Mouse (Mus musculus): ENCODE results near the gene Cchcr1. TPM values are rescaled to one million over a fixed set of nuclear protein-coding genes. Genes with fewer than 3 reads are reported as not detected.

The Cchcr1 gene
- polyA plus RNA-seq, 1 experiment from 2014 or later: 22.1 TPM

GRCm38 (mm10) chr17:35548636-35549035, 31.7 kb downstream of the Cchcr1 start:
- no peak overlapping the region for H3K4me3 ChIP-seq
- H3K9ac ChIP-seq: no peak overlapping the region
- 24% methylated on average over 5 of the region's 5 CpGs for WGBS
- no peak overlapping the region for H3K27ac ChIP-seq
- peaks cover 5% of the 10 kb centered on the region; the same call in 1 of the 2 replicates for H3K4me1 ChIP-seq
- no peak overlapping the region for H3K4me2 ChIP-seq (replicated peaks)
- no peaks in the 10 kb centered on the region for H3K9me3 ChIP-seq
- no peaks in the 10 kb centered on the region for H3K27me3 ChIP-seq
- no peaks in the 10 kb centered on the region for H3K36me3 ChIP-seq
- ATAC-seq (ENCODE audit: low FRiP score, low read depth): no peak

GRCm38 (mm10) chr17:35549437-35550142, 32.7 kb downstream of the Cchcr1 start:
- peak; percentile 41; the same call in 1 of the 2 replicates for ATAC-seq (ENCODE audit: low FRiP score, low read depth)
- no peaks in the 10 kb centered on the region for H3K36me3 ChIP-seq
- no peak overlapping the region for H3K4me3 ChIP-seq
- no peaks in the 10 kb centered on the region for H3K9me3 ChIP-seq
- no peak overlapping the region for H3K9ac ChIP-seq
- H3K4me1 ChIP-seq: peaks cover 5% of the 10 kb centered on the region; the same call in 1 of the 2 replicates
- peak overlapping the region; percentile 55; the same call in 1 of the 2 replicates for H3K27ac ChIP-seq
- no peaks in the 10 kb centered on the region for H3K27me3 ChIP-seq
- WGBS: 63% methylated on average over 15 of the region's 15 CpGs
- H3K4me2 ChIP-seq (replicated peaks): no peak overlapping the region; the same call in 1 of the 2 replicates

- ATAC-seq (ENCODE audit: low FRiP score, low read depth): no peak
- Histone ChIP-seq H3K9me3 (no peaks in the 10 kb centered on the region), H3K4me1 (peaks cover 5% of the 10 kb centered on the region; the same call in 1 of the 2 replicates), H3K36me3 (no peaks in the 10 kb centered on the region), H3K27me3 (no peaks in the 10 kb centered on the region), H3K9ac (no peak overlapping the region), H3K4me2 (replicated peaks) (no peak overlapping the region; the same call in 1 of the 2 replicates), H3K27ac (0 out of 2 replicates have a peak overlapping the region, but pooled peaks have one; percentile 55), H3K4me3 (no peak overlapping the region)
- 93% methylated on average over 4 of the region's 4 CpGs for WGBS
Observed at GRCm38 (mm10) chr17:35550143-35550494, 33.2 kb downstream of the Cchcr1 start.

- H3K27ac ChIP-seq: no peak overlapping the region
- no peak overlapping the region for H3K4me2 ChIP-seq (replicated peaks)
- 55% methylated on average over 8 of the region's 8 CpGs for whole genome bisulfite sequencing
- H3K27me3 ChIP-seq: no peaks in the 10 kb centered on the region
- no peaks in the 10 kb centered on the region for H3K9me3 ChIP-seq
- no peak for ATAC-seq (ENCODE audit: low FRiP score, low read depth)
- no peaks in the 10 kb centered on the region for H3K36me3 ChIP-seq
- peaks cover 5% of the 10 kb centered on the region; the same call in 1 of the 2 replicates for H3K4me1 ChIP-seq
- no peak overlapping the region for H3K9ac ChIP-seq
- H3K4me3 ChIP-seq: no peak overlapping the region
Observed at GRCm38 (mm10) chr17:35550871-35551270, 34.0 kb downstream of the Cchcr1 start.

- Histone ChIP-seq H3K9me3 (no peaks in the 10 kb centered on the region), H3K4me1 (peaks cover 5% of the 10 kb centered on the region; the same call in 1 of the 2 replicates), H3K9ac (no peak within 1 kb of the TSS), H3K4me3 (no peak within 1 kb of the TSS), H3K27me3 (no peaks in the 10 kb centered on the region), H3K36me3 (no peaks in the 10 kb centered on the region), H3K27ac (no peak within 1 kb of the TSS), H3K4me2 (replicated peaks) (no peak within 1 kb of the TSS)
- no peak for ATAC-seq (ENCODE audit: low FRiP score, low read depth)
- WGBS: 79% methylated on average over 10 of the region's 10 CpGs
Observed at GRCm38 (mm10) chr17:35551881-35552414, 35.0 kb downstream of the Cchcr1 start, which contains the start of gene Cdsn. TSS of gene Cdsn (plus strand) at chr17:35552128.

- no peaks in the 10 kb centered on the region for H3K9me3 ChIP-seq
- H3K27ac ChIP-seq: no peak overlapping the region
- H3K4me1 ChIP-seq: no peaks in the 10 kb centered on the region
- ATAC-seq (ENCODE audit: low FRiP score, low read depth): no peak
- no peak overlapping the region for H3K4me3 ChIP-seq
- H3K9ac ChIP-seq: no peak overlapping the region
- H3K36me3 ChIP-seq: no peaks in the 10 kb centered on the region
- H3K27me3 ChIP-seq: no peaks in the 10 kb centered on the region
- 81% methylated on average over 5 of the region's 5 CpGs for WGBS
- H3K4me2 ChIP-seq (replicated peaks): no peak overlapping the region
Observed at GRCm38 (mm10) chr17:35554321-35554720, 37.4 kb downstream of the Cchcr1 start.

GRCm38 (mm10) chr17:35554761-35555397, 38.0 kb downstream of the Cchcr1 start:
- Histone ChIP-seq H3K9me3 (no peaks in the 10 kb centered on the region), H3K36me3 (no peaks in the 10 kb centered on the region), H3K4me2 (replicated peaks) (no peak overlapping the region), H3K27me3 (no peaks in the 10 kb centered on the region), H3K9ac (no peak overlapping the region), H3K4me1 (no peaks in the 10 kb centered on the region), H3K27ac (no peak overlapping the region), H3K4me3 (no peak overlapping the region)
- no peak for ATAC-seq (ENCODE audit: low FRiP score, low read depth)
- 90% methylated on average over 18 of the region's 18 CpGs for WGBS

DNA sequence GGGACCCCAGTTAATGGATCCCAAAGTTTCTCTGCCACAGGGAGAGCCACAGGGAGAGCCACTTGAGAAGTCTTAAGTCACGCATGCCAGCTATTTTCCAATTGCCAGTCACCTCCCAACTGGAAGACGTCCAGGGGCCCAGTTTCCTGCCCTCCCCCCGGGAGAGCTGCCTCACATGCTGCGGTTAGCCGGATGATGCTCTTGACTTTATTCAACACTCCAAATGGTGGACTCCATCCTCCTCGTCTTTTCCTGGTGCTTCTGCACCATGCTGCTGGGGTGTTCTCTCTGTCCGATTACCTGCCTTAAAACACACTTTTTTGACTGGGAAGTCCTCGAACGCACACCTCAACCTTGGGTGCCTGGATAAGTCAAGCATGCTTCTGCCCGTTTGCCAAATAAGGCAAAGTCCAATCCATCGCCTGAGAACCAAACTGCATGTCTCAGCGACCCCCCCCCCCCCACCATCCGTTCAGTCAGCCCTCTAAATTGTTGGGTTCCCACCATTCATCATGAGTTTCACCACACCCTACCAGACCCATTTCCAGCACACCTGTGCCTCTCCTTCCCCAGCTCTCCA, 39.4 kb downstream of the Cchcr1 start:
- WGBS: 90% methylated on average over 13 of the region's 13 CpGs
- Histone ChIP-seq H3K9ac (no peak overlapping the region), H3K36me3 (no peaks in the 10 kb centered on the region), H3K4me3 (no peak overlapping the region), H3K27ac (no peak overlapping the region), H3K9me3 (no peaks in the 10 kb centered on the region), H3K27me3 (no peaks in the 10 kb centered on the region), H3K4me1 (no peaks in the 10 kb centered on the region), H3K4me2 (replicated peaks) (no peak overlapping the region)
- no peak for ATAC-seq (ENCODE audit: low FRiP score, low read depth)

GRCm38 (mm10) chr17:35556812-35557211, 39.9 kb downstream of the Cchcr1 start:
- H3K4me2 ChIP-seq (replicated peaks): no peak overlapping the region
- no peaks in the 10 kb centered on the region for H3K27me3 ChIP-seq
- no peak overlapping the region for H3K27ac ChIP-seq
- H3K4me1 ChIP-seq: no peaks in the 10 kb centered on the region
- 32% methylated on average over 5 of the region's 5 CpGs for WGBS
- H3K9me3 ChIP-seq: no peaks in the 10 kb centered on the region
- ATAC-seq (ENCODE audit: low FRiP score, low read depth): no peak
- H3K36me3 ChIP-seq: no peaks in the 10 kb centered on the region
- H3K9ac ChIP-seq: no peak overlapping the region
- no peak overlapping the region for H3K4me3 ChIP-seq

DNA sequence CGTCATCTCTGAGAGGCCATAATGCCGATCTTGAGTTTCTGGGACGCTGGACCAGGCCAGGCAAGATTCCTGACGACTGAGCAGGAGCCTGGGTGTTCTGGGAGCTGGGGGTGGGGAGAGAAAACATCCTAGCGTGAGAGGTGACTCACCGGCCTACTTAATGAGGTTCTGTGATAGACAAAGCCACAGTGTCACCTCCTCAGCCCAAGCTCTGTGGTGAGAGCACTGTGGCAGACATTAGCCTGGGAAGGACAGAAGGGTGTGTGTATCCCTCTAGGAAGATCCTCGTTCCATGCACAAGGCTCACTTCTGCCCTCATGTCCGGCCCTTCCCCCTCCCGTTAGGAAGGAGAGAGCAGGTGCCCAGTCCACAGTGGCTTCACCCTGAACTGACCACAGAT, 40.5 kb downstream of the Cchcr1 start:
- no peaks in the 10 kb centered on the region for H3K9me3 ChIP-seq
- no peak overlapping the region for H3K27ac ChIP-seq
- no peak overlapping the region for H3K4me2 ChIP-seq (replicated peaks)
- H3K4me1 ChIP-seq: no peaks in the 10 kb centered on the region
- no peaks in the 10 kb centered on the region for H3K36me3 ChIP-seq
- H3K9ac ChIP-seq: no peak overlapping the region
- no peaks in the 10 kb centered on the region for H3K27me3 ChIP-seq
- ATAC-seq (ENCODE audit: low FRiP score, low read depth): no peak
- whole genome bisulfite sequencing: 75% methylated on average over 9 of the region's 9 CpGs
- no peak overlapping the region for H3K4me3 ChIP-seq

GRCm38 (mm10) chr17:35558216-35558615, 41.3 kb downstream of the Cchcr1 start:
- no peaks in the 10 kb centered on the region for H3K27me3 ChIP-seq
- WGBS: 62% methylated on average over 8 of the region's 8 CpGs
- H3K4me2 ChIP-seq (replicated peaks): no peak overlapping the region
- H3K36me3 ChIP-seq: no peaks in the 10 kb centered on the region
- no peak for ATAC-seq (ENCODE audit: low FRiP score, low read depth)
- H3K9me3 ChIP-seq: no peaks in the 10 kb centered on the region
- no peak overlapping the region for H3K9ac ChIP-seq
- H3K4me1 ChIP-seq: no peaks in the 10 kb centered on the region
- no peak overlapping the region for H3K27ac ChIP-seq
- H3K4me3 ChIP-seq: no peak overlapping the region

GRCm38 (mm10) chr17:35567150-35567549, 50.2 kb downstream of the Cchcr1 start, which contains the start of gene 2300002M23Rik:
TSS of gene 2300002M23Rik (plus strand) at chr17:35567450.
- Histone ChIP-seq H3K4me2 (replicated peaks) (no peak within 1 kb of the TSS), H3K27ac (no peak within 1 kb of the TSS)
- 51% methylated on average over 3 of the region's 3 CpGs for WGBS

More at GRCm38 (mm10) chr17:35567150-35567549, 50.2 kb downstream of the Cchcr1 start, which contains the start of gene 2300002M23Rik:
- no peak for ATAC-seq (ENCODE audit: low FRiP score, low read depth)
- H3K4me3 ChIP-seq: no peak within 1 kb of the TSS
- H3K9ac ChIP-seq: no peak within 1 kb of the TSS
- H3K27me3 ChIP-seq: peaks cover 47% of the 10 kb centered on the region
- H3K4me1 ChIP-seq: peaks cover 10% of the 10 kb centered on the region
- H3K36me3 ChIP-seq: no peaks in the 10 kb centered on the region
- H3K9me3 ChIP-seq: no peaks in the 10 kb centered on the region

Data from limb, embryonic 13.5 days (tissue).